Mouse (Mus musculus) thymus, adult 2 months (tissue): Measurements from ENCODE around the gene Bach1. TPM values are rescaled to one million over a fixed set of nuclear protein-coding genes. Genes with fewer than 3 reads are reported as not detected.

ENCODE experiments used
- DNase-seq: peaks from one replicate; pipeline ENCODE4 v3.0.0; 2021
- H3K27ac ChIP-seq: fragments of 200-500 bp; 2 replicates; pipeline ENCODE4 v1.5.1; 2012; ENCODE audit warnings: low read length, control low read depth; ENCODE audit not compliant: control insufficient read depth, insufficient read depth
- H3K27me3 ChIP-seq: fragments of 200-500 bp; 2 replicates; pipeline ENCODE4 v1.6.1; 2012; ENCODE audit warnings: mild to moderate bottlenecking, low read length, moderate library complexity, mixed read lengths; ENCODE audit not compliant: control insufficient read depth, insufficient read depth
- H3K36me3 ChIP-seq: fragments of 200-500 bp; 2 replicates; pipeline ENCODE4 v1.6.1; 2012; ENCODE audit warnings: mild to moderate bottlenecking, low read length, moderate library complexity; ENCODE audit not compliant: control insufficient read depth, insufficient read depth
- H3K4me1 ChIP-seq: fragments of 200-500 bp; replicated peaks from 2 replicates; pipeline ENCODE4 v1.6.1; 2012; ENCODE audit warnings: low read length; ENCODE audit not compliant: control insufficient read depth, insufficient read depth
- H3K4me3 ChIP-seq: fragments of 200-500 bp; 2 replicates; pipeline ENCODE4 v1.5.1; 2012; ENCODE audit warnings: mild to moderate bottlenecking, low read length, control low read depth, moderate library complexity; ENCODE audit not compliant: control insufficient read depth, insufficient read depth
- CTCF ChIP-seq: fragments of 200-500 bp; IDR thresholded peaks from 2 replicates; pipeline ENCODE4 v1.5.1; 2012; ENCODE audit warnings: mild to moderate bottlenecking, control low read depth, low read length, moderate library complexity, borderline replicate concordance; ENCODE audit not compliant: control insufficient read depth, poor library complexity, insufficient read depth; ENCODE audit errors: extremely low read depth
- POLR2A ChIP-seq: fragments of 200-500 bp; IDR thresholded peaks from 2 replicates; pipeline ENCODE4 v1.6.1; 2012; ENCODE audit warnings: mild to moderate bottlenecking, low read length, control low read depth, moderate library complexity; ENCODE audit not compliant: control insufficient read depth, poor library complexity, insufficient read depth; ENCODE audit errors: extremely low read depth
- WGBS: fragments of 180-500 bp; shearing (Covaris S2); methylation state at CpG from one replicate; pipeline ENCODE4 v1.1.7; 2018; 5-methylcytosine and 5-hydroxymethylcytosine counted together
- polyA plus RNA-seq: library from polyadenylated mRNA; depleted of rRNA; stranded (reverse); fragments of >200 nt; gene quantifications from 2 replicates; pipeline ENCODE4 v1.2.3, GENCODE M21; 2012

Bach1 gene
- polyA plus RNA-seq, 1 experiment: 40.2 TPM

- H3K4me1 ChIP-seq: peaks cover 19% of the 10 kb centered on the region
- no peak overlapping the region for H3K27ac ChIP-seq
- no peak for DNase-seq
- H3K36me3 ChIP-seq: no peaks in the 10 kb centered on the region
- TF ChIP-seq POLR2A (no peak), CTCF (no peak)
- WGBS: 55% methylated on average over 8 of the region's 8 CpGs
- no peak overlapping the region for H3K4me3 ChIP-seq
- H3K27me3 ChIP-seq: no peaks in the 10 kb centered on the region
These were observed 9.5 kb upstream of the Bach1 start for GRCm38 (mm10) chr16:87689225-87689624.

GRCm38 (mm10) chr16:87690506-87690905, 8.2 kb upstream of the Bach1 start:
- no peak for DNase-seq
- no peak overlapping the region for H3K4me3 ChIP-seq
- no peak for TF ChIP-seq POLR2A
- no peak for TF ChIP-seq CTCF
- no peaks in the 10 kb centered on the region for H3K27me3 ChIP-seq
- H3K36me3 ChIP-seq: no peaks in the 10 kb centered on the region
- 97% methylated on average over 4 of the region's 4 CpGs for WGBS
- peaks cover 21% of the 10 kb centered on the region for H3K4me1 ChIP-seq
- no peak overlapping the region for H3K27ac ChIP-seq

GRCm38 (mm10) chr16:87691102-87691501, 7.6 kb upstream of the Bach1 start:
- peaks cover 21% of the 10 kb centered on the region for H3K4me1 ChIP-seq

GRCm38 (mm10) chr16:87692591-87692990, 6.2 kb upstream of the Bach1 start:
- H3K27me3 ChIP-seq: no peaks in the 10 kb centered on the region
- no peak overlapping the region for H3K4me3 ChIP-seq
- peaks cover 21% of the 10 kb centered on the region for H3K4me1 ChIP-seq
- TF ChIP-seq CTCF (no peak), POLR2A (no peak)
- peak; percentile 50 for DNase-seq
- 53% methylated on average over 2 of the region's 2 CpGs for WGBS
- H3K36me3 ChIP-seq: no peaks in the 10 kb centered on the region
- peak overlapping the region; percentile 64 for H3K27ac ChIP-seq

More at GRCm38 (mm10) chr16:87691102-87691501, 7.6 kb upstream of the Bach1 start:
- 97% methylated on average over 4 of the region's 4 CpGs for WGBS
- TF ChIP-seq POLR2A: no peak
- no peak for TF ChIP-seq CTCF
- no peak for DNase-seq
- Histone ChIP-seq H3K27ac (no peak overlapping the region), H3K27me3 (no peaks in the 10 kb centered on the region), H3K4me3 (no peak overlapping the region), H3K36me3 (no peaks in the 10 kb centered on the region)

- no peak for DNase-seq
- Histone ChIP-seq H3K36me3 (no peaks in the 10 kb centered on the region), H3K4me3 (no peak overlapping the region), H3K27ac (peak overlapping the region; percentile 55), H3K4me1 (peaks cover 30% of the 10 kb centered on the region), H3K27me3 (no peaks in the 10 kb centered on the region)
- TF ChIP-seq CTCF (no peak), POLR2A (no peak)
- 57% methylated on average over 16 of the region's 16 CpGs for WGBS
These were observed 909 bp upstream of the Bach1 start for GRCm38 (mm10) chr16:87697707-87698365.

GRCm38 (mm10) chr16:87699306-87699692, 554 bp downstream of the Bach1 start:
- WGBS: under 1% methylated on average over 20 of the region's 20 CpGs
- DNase-seq: peak; percentile 58

GRCm38 (mm10) chr16:87699693-87700394, 1.1 kb downstream of the Bach1 start:
- TF ChIP-seq CTCF (no peak), POLR2A (0 out of 2 replicates have a peak, but pooled peaks have one; percentile 31)
- Histone ChIP-seq H3K4me3 (peak overlapping the region; percentile 68), H3K27me3 (no peaks in the 10 kb centered on the region), H3K27ac (peak overlapping the region; percentile 81), H3K36me3 (no peaks in the 10 kb centered on the region), H3K4me1 (peaks cover 38% of the 10 kb centered on the region)
- WGBS: under 1% methylated on average over 20 of the region's 20 CpGs
- DNase-seq: peak; percentile 54

More at GRCm38 (mm10) chr16:87699306-87699692, 554 bp downstream of the Bach1 start:
- no peak for TF ChIP-seq POLR2A
- no peak for TF ChIP-seq CTCF
- Histone ChIP-seq H3K4me1 (peaks cover 33% of the 10 kb centered on the region), H3K36me3 (no peaks in the 10 kb centered on the region), H3K27ac (peak overlapping the region; percentile 81), H3K27me3 (no peaks in the 10 kb centered on the region), H3K4me3 (peak overlapping the region; percentile 68)
